Mouse (Mus musculus): ENCODE results near the gene Sparc.
A peak's percentile ranks its signal among the peaks of the same experiment; 100 is the strongest.

Sparc gene

DNA sequence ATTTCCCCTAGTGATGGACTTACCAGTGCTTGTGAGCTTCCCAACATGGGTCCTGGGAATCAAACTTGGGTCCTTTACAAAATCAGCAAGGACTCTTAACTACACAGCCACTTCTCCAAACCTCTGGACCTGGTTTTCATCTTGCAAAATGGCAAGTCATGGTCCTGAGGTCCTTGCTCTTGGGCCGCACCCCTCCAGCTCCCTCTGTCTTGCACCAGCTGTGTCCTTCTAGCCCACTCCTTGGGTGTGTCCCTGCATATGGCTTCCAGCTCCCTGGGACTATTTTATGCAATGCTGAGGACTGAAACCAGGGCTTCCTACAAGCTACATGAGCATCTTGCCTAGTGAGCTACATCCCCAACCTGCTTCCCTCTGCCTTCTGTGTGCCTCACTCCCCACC lies at the start of gene Sparc:
Sparc (minus strand) TSS at position 206 of the 400 bp plus-strand sequence.
- DNase-seq (ENCODE audit: low read depth, low spot score) = no peak

DNA sequence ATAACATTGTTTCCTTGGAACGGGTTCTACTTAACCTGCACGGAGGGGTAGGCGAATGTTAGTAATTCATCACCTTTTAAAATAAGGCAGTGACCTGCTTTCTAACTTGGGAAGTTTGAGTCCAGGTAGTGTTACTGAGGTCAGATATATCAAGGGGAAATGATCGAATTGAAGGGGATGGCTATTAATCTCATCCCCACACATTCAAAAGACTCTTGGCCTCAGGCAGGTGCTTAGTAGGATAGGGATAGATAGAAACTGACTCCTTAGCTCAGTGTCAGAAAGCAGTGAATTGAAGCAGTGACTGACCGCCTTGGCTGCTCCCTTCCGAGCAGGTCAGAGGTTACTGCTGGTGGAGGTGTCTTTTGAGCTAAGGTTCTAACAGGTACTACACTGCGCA lies 48.5 kb upstream of the Sparc start:
- no peak for DNase-seq (ENCODE audit: low read depth, low spot score)

GRCm38 (mm10) chr11:55470761-55471160 lies 47.8 kb upstream of the Sparc start:
- DNase-seq (ENCODE audit: low read depth, low spot score) = no peak

DNA sequence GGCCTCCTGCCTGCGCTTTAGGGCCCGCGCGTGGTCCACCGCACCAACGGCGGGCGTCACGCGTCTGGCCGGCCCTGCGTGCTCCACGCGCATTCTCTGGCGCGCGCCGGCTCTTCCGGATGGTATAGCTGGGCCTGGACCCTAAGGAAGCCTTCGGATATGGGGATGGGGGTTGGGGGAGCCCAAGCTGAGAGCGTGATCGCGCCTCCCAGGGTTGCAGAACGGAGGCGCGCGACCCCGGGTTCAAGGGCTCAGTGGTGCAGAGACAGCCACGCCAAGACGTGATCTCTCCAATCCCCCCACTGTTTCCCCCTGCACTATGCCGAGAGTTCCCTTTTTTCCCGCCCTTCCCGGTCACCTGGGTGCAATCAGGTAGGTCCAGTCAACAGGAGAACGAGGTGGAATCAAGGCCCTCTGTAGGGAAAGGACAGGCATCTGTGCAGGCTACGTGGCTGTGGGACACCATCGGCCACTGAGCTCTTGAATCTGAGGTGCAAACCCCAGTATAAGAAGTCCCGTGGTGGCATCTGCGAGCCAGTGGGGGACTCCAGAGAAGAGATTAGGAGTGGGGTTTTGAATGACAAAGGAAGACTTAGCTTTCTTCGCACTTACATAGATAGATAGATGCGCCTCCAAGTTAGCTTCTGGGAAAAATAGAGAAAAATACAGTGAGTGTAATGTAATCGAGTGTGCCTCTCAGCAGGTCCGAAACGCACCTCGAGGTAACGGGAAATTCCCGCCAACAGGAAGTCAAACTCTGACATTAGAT lies 47.1 kb upstream of the Sparc start:
- peak; percentile 73 for DNase-seq (ENCODE audit: low read depth, low spot score)

- peak; percentile 99 for DNase-seq (ENCODE audit: low read depth, low spot score)
These were observed 46.3 kb upstream of the Sparc start, which contains the start of gene G3bp1 for GRCm38 (mm10) chr11:55469048-55469843. TSS of gene G3bp1 (plus strand) at chr11:55469685.

DNA sequence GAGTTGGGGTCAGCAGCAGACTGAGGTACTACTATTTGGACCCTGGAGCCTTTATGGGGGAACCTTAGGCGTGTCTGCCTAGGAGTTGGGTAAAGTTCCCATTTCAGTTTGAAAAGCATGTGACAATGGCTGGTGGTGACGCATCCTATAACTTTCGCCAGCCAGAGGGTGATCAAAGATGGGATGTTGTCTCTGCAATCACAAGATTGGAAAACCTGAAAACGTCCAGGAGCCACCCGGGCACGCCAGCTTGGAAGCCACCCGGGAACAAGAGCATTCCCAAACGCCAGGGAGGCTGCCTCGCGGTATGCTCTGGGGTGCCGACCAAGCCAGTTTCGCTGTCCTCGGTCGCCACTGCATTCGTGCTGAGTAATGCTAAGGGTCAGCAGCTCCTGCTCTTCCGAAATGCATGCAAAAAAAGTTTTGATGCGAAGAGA lies 45.6 kb upstream of the Sparc start:
- DNase-seq (ENCODE audit: low read depth, low spot score) = no peak

GRCm38 (mm10) chr11:55468012-55468411 lies 45.0 kb upstream of the Sparc start:
- no peak for DNase-seq (ENCODE audit: low read depth, low spot score)

DNA sequence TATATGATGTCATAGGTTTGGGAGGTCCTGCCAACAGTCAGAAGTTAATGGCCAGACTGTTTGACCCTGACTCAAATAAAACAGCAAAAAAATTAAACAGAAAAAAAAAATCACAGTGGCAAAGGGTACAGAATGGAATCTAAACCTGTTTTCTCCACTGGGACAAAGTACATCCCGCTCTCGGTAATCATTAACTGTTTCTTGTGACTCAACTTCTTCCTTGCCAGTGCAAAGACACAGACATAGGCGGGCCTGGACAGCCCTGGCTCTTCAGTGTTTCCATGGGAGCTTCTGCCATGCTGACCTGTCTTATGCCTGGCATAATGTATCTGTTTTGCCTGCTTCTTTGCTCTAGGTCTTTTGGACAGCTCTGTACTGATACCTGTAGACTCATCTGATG lies 42.2 kb upstream of the Sparc start:
- no peak for DNase-seq (ENCODE audit: low read depth, low spot score)

DNA sequence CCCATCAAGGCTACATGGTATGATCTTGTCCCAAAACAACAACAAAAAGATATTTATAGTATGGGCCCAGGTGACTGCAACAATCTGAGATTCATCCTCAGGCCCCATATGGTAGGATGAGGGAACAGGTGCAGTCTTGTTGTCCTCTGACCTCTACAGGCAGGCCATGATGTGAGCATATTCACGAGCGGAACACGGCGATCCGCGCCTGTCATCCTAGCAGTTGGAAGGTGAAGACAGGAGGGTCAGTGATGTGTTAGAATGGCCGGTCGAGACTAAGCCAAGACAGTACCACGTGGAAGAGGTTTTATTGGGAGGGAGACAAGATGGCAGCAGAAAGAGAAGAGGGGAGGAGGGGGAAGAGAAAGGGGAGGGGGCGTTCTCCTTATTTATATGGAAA lies 41.7 kb upstream of the Sparc start:
- no peak for DNase-seq (ENCODE audit: low read depth, low spot score)

GRCm38 (mm10) chr11:55462149-55462548 lies 39.2 kb upstream of the Sparc start:
- DNase-seq (ENCODE audit: low read depth, low spot score) = no peak

DNA sequence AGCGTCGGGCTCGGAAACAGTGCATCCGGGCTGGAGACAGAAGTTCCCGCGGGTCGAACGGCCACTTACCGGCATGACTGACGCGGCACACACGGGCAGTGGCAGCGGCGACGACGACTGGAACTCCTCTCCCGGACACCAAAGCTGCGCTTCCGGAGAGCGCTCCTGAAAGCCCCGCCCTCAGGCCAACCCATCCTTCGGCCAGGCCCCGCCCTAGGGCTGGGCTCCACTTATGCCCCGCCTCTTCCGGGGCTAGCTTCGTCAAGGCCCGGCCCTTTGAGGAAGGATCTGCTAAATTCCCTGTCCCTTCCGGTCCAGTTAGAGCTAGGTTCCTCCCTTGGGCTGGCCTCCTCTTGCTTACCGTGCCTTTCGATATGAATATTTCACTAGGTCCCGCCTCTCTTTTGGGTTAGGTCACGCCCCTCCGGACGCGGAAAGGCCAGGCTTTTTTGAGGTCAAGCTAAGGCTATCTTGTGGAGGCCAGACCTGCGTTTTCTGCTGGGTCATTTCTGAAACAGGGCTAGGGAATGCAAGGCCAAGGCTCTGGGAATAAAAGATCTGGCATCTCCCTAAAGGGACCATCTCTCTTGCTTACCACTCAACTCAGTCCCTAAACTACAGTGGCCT lies 38.1 kb upstream of the Sparc start, which contains the start of gene Atox1:
Atox1 (minus strand) TSS at position 221 of the 627 bp plus-strand sequence.
- DNase-seq (ENCODE audit: low read depth, low spot score) = peak; percentile 99

DNA sequence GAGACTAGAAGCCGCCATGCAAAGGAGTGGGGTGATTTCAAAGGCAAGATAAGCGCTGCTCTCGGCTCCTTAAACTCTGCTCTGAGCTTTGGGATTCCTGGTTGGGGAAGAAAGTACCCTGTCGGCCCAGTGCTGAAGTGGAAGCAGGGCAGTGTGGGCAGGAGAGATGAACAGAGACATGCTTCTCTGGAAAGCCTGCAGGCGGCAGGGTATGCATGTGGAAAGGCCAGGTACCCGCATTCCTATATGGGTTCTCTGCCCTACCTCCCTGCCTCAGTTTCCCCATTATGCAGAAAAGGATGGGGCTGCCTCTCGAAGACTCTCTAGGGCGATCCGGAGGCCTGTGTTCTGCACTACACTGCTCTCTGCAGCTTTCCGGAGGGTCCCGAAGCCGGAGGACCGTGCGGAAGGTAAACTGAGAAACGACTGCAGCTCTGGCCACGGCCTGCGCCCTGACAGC lies 37.6 kb upstream of the Sparc start:
- no peak for DNase-seq (ENCODE audit: low read depth, low spot score)

DNA sequence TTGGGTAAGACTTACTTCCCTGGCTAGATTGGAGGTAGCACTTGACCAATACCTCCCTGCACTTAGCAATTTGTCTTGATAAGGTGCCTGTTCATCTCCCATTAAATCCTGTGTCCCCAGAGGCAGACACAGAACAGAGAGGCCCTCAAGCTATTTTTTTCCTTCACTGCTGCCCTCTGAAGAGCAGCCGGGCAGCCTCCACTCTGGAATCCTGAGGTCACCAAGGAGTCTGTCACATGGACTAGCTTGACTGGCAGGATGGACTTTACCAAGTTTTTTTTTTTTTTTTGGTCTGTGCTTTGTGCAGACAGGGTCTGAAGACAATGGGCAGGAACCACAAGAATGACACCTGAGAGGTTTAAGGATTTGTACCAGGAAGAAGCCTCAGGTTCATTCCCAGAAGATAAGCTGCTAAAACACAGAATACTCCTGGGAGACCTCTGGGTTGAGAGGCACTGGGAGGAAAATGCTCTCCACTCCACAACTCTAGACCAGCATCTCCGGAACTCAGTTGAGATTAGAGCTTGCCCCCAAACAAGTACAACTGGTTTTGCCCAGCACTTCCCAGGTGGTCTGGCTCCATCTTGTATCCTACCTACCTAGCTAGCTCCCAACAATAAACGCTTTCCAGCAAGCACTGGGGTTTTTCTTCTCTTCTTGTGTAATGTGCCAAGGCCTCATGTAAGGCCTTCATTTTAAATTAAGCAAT lies 37.0 kb upstream of the Sparc start:
- no peak for DNase-seq (ENCODE audit: low read depth, low spot score)

DNA sequence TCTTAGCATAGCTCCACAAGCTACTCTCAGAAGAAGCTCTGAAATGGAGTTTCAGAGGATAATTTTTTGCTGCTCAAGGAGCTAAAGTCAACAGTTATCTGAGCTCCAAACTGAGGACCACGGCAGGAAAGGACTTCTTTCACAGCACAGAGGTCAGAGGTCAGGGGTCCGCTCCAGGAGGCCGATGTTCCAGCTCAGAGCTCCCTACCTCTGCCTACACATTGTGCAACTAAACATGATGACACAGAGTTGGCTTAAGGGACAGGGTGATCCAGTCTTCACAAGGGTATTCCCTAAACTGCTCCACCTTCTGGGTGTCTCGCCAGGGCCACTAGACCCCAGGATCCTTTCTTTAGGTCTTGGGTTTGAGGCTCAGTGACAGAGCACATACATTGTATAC lies 35.5 kb upstream of the Sparc start:
- DNase-seq (ENCODE audit: low read depth, low spot score) = no peak

DNA sequence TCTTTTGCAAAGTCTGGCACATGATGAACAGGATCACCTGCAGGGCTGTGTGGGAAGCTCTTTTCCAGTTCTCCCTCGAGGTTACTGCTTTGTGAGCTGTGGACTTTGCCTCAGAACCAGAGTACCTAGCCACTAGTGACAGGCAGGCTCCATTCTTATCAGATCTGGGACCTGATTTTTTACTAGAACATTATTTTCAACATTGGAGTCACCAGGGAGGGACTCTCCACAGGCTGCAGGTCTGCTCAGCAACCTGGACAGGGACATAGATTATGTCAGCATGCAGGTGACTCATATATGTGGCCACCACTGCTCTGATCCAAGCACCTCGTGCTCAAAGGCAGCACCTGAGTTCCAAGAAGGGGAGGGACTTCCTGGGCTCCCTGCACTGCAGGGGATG lies 32.2 kb upstream of the Sparc start:
- no peak for DNase-seq (ENCODE audit: low read depth, low spot score)

DNA sequence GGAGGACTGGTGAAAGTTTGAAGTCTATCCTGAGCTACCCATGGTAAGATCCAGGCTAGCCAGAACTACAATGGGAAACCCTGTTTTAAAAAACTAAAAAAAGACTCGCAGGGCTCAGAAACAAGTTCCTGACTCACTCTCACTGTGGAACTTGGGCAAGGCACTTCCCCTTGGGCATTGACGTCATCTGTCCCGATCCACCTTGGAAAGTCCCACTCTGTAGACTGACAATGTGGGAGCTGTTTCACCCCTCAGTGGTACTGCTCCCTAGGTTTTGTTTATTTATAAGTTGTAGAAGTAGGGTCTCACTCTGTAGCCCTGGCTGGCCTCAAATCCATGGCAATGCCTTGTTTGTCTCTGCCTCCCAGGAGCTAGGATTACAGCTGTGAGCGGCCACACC lies 30.7 kb upstream of the Sparc start:
- DNase-seq (ENCODE audit: low read depth, low spot score) = no peak

GRCm38 (mm10) chr11:55450311-55450710 lies 27.3 kb upstream of the Sparc start:
- DNase-seq (ENCODE audit: low read depth, low spot score) = no peak

DNA sequence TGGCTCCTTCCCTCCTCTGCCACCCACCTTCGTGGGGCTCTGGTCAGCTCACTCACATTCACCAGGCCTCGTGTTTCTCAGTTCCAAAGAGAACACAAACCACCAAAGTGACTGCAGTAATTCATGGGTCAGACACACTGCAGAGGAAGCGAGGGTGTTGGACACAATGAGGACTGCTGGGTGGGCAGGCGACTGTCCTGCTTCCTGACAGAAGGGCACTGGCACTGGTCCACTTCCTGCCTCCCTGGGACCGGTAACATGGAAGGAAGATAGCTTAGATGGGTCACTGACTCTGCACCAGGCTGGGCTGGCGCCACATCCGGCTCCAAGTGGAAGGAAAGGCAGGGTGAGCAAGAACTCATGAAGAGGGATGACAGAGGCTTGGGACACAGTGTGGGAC lies 26.5 kb upstream of the Sparc start:
- DNase-seq (ENCODE audit: low read depth, low spot score) = no peak

DNA sequence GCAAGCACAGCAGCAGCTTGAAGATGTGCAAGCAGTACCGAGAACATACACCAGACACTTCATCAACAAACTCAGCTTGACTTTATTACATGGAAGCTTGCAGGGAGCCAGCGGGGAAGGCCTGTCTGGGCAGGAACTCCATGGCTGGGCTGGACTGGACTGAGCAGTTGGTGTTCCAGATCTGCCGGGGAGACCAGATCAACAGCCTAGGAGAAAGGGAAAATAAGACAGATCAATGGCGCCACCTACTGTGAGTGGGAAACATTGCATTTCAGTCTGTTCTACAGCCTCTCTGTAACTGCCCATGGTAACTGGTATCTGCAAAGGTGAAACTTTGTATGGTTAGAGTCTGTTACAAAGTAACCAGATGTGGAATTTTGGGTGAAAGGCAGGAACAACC lies 23.6 kb upstream of the Sparc start:
- peak; percentile 75 for DNase-seq (ENCODE audit: low read depth, low spot score)

GRCm38 (mm10) chr11:55444772-55445171 lies 21.8 kb upstream of the Sparc start:
- DNase-seq (ENCODE audit: low read depth, low spot score) = peak; percentile 60

DNA sequence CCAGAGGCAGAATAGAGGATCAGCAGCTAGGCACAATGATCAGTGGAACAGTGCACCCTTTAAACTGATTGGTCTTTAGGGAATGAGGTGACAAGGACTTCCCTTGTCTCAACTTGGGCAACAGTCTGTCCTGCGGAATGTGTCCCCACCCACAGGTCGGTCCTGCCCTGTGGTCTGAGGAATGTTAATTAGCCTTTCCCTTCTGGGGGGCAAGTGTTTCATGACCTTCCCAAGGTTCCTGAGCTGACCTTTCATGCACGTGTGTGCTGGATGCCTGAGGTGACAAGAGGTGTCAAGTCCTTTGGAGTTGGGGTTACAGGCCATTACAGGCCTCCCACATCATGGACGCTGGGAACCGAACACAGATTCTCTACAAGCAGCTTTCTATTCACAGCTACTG lies 16.7 kb upstream of the Sparc start:
- DNase-seq (ENCODE audit: low read depth, low spot score) = no peak

DNA sequence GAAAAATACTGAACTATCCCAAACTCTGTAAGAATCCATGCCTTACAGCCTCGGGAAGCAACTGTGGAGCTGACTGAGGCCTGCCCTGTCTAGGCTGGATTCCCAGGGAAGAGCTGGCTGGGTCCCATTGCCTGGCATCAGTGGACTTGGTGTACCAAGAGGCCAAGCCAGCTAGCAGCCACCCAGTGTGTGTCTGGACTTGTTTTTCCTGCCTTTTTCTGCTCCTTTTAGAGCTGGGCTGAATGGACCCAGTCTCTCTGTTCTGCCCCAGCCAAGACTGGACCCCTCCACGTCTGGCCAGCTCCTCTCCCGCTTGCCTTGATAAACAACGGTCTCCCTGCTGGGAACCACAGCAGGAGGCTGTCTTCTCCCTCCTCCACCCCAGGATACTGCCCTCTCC lies 15.0 kb upstream of the Sparc start:
- DNase-seq (ENCODE audit: low read depth, low spot score) = no peak

Data from A20 (cell line).